Mouse (Mus musculus): ENCODE measurements around the gene Sftpa1.

DNA sequence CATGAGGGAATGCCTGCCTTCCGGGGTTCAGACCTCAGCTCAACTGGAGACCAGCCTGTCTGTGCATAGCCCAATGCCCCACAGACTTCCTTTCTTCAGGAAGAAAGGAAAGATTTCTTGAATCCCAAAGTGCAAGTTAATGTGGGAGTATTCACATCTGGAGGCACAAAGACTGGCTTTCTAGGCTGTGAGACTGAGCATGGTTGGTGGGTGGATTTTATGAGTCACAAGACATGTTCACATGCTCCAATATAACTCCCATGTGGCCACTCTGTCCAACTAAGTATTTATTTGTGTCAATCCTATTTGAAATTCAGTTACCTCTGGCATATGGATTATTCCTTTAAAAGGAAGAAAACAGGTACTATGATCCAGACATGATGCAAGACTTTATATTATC lies 32.9 kb upstream of the Sftpa1 start:
- TF ChIP-seq ZNF384 (IDR thresholded peaks at IDR 0.05; ENCODE audit: low read depth, low read length) (no peak), ZC3H11A (IDR thresholded peaks at IDR 0.05; ENCODE audit: borderline replicate concordance, low read depth, low read length) (no peak)

All from ES-E14 (cell line).